Mouse (Mus musculus): Measurements from ENCODE around the gene Arhgef28. TPM values are rescaled to one million over a fixed set of nuclear protein-coding genes. Genes with fewer than 3 reads are reported as not detected.
"Not testable (repeated sequence)": the region's sequence is repeated elsewhere in the genome, so short reads cannot be mapped to it uniquely, and the experiment has no call there.

Gene Arhgef28
- total RNA-seq, 2 experiments from 2014 or later, result 92.7 to 103 TPM

GRCm38 (mm10) chr13:98122766-98123165 is 83.5 kb downstream of the Arhgef28 start:
- no peak for DNase-seq

- no peak for DNase-seq
Observed at GRCm38 (mm10) chr13:98121993-98122392, 84.2 kb downstream of the Arhgef28 start.

GRCm38 (mm10) chr13:98121124-98121470 is 85.1 kb downstream of the Arhgef28 start:
- DNase-seq, result no peak

GRCm38 (mm10) chr13:98120356-98121123 is 85.7 kb downstream of the Arhgef28 start:
- DNase-seq, result no peak

GRCm38 (mm10) chr13:98118291-98118690 is 87.9 kb downstream of the Arhgef28 start:
- DNase-seq, result no peak

- no peak for DNase-seq
Observed at GRCm38 (mm10) chr13:98117566-98118254, 88.5 kb downstream of the Arhgef28 start.

GRCm38 (mm10) chr13:98115650-98116049 is 90.6 kb downstream of the Arhgef28 start:
- DNase-seq, result no peak

GRCm38 (mm10) chr13:98115051-98115450 is 91.2 kb downstream of the Arhgef28 start:
- DNase-seq, result no peak

GRCm38 (mm10) chr13:98112812-98113503 is 93.3 kb downstream of the Arhgef28 start:
- no peak for DNase-seq

GRCm38 (mm10) chr13:98111531-98111930 is 94.7 kb downstream of the Arhgef28 start:
- no peak for DNase-seq

- no peak for DNase-seq
Observed at GRCm38 (mm10) chr13:98111021-98111420, 95.2 kb downstream of the Arhgef28 start.

GRCm38 (mm10) chr13:98108481-98108880 is 97.8 kb downstream of the Arhgef28 start:
- not testable (repeated sequence) for DNase-seq

- DNase-seq, result no peak
Observed at GRCm38 (mm10) chr13:98107621-98108020, 98.6 kb downstream of the Arhgef28 start.

- DNase-seq, result no peak
Observed at GRCm38 (mm10) chr13:98095966-98096365, 110.3 kb downstream of the Arhgef28 start.

- DNase-seq, result no peak
Observed at GRCm38 (mm10) chr13:98094332-98094731, 111.9 kb downstream of the Arhgef28 start.

- DNase-seq, result no peak
Observed at GRCm38 (mm10) chr13:98093483-98093882, 112.8 kb downstream of the Arhgef28 start.

GRCm38 (mm10) chr13:98092354-98093002 is 113.8 kb downstream of the Arhgef28 start:
- DNase-seq, result no peak

- DNase-seq, result no peak
Observed at GRCm38 (mm10) chr13:98079640-98080039, 126.6 kb downstream of the Arhgef28 start.

- no peak for DNase-seq
Observed at GRCm38 (mm10) chr13:98078251-98078650, 128.0 kb downstream of the Arhgef28 start.

GRCm38 (mm10) chr13:98077216-98077615 is 129.0 kb downstream of the Arhgef28 start:
- no peak for DNase-seq

GRCm38 (mm10) chr13:98074871-98075270 is 131.4 kb downstream of the Arhgef28 start:
- DNase-seq, result no peak

GRCm38 (mm10) chr13:98073190-98073589 is 133.0 kb downstream of the Arhgef28 start:
- no peak for DNase-seq

GRCm38 (mm10) chr13:98070458-98070857 is 135.8 kb downstream of the Arhgef28 start:
- DNase-seq, result no peak

Measured in layer of hippocampus, postnatal 36 days (tissue).